Mouse (Mus musculus): ENCODE results near the gene Dgki.

- TF ChIP-seq CTCF (IDR thresholded peaks at IDR 0.05) (no peak), POLR2A (IDR thresholded peaks at IDR 0.05; ENCODE audit: insufficient read depth, low read depth, low read length) (no peak), EP300 (IDR thresholded peaks at IDR 0.05; ENCODE audit: insufficient read depth, low read depth, low read length) (no peak)
Observed at GRCm38 (mm10) chr6:36903159-36903794, 396.7 kb downstream of the Dgki start.
